Comparison of ENCODE assay signal across 8 mouse cellular contexts in genomic region chr5:125382673-125383558, GRCm38 (mm10). TPM values are rescaled to one million over a fixed set of nuclear protein-coding genes. Genes with fewer than 3 reads are reported as not detected.
A peak's percentile ranks its signal among the peaks of the same experiment; 100 is the strongest.
DNase-seq lines count a peak whose midpoint lies in the region; ATAC-seq lines count a peak whose summit lies in the region.

No protein-coding gene starts in this region.

- peak; percentile 91 for DNase-seq in midbrain, embryonic 11.5 days (ENCODE audit: low spot score, missing footprints)
- DNase-seq in adrenal gland, postnatal 14 days, result peak; percentile 77
- peak; percentile 74 for DNase-seq in heart, postnatal 4 days
- peak; percentile 52 to 55 for DNase-seq in layer of hippocampus, adult 8-10 months (ENCODE audit: low spot score in 2 of 2)
- DNase-seq in lung, postnatal 36 days, result peak; percentile 79

- H3K9me3 ChIP-seq in midbrain, embryonic 11.5 days (ENCODE audit: control insufficient read depth, low read length), result no peaks in the 10 kb centered on the region
- H3K9me3 ChIP-seq in midbrain, embryonic 15.5 days, result no peaks in the 10 kb centered on the region
- no peaks in the 10 kb centered on the region for H3K9me3 ChIP-seq in embryonic facial prominence, embryonic 12.5 days
- no peaks in the 10 kb centered on the region for H3K9me3 ChIP-seq in stomach, embryonic 15.5 days

- H3K9ac ChIP-seq in midbrain, embryonic 11.5 days (ENCODE audit: low read length), result no peak overlapping the region
- H3K9ac ChIP-seq in midbrain, embryonic 15.5 days, result no peak overlapping the region
- H3K9ac ChIP-seq in embryonic facial prominence, embryonic 12.5 days, result no peak overlapping the region
- no peak overlapping the region for H3K9ac ChIP-seq in stomach, embryonic 15.5 days

- no peaks in the 10 kb centered on the region for H3K4me1 ChIP-seq in midbrain, embryonic 11.5 days (ENCODE audit: control insufficient read depth, insufficient read depth, low read length)
- peaks cover 23% of the 10 kb centered on the region for H3K4me1 ChIP-seq in midbrain, embryonic 15.5 days
- 0 out of 2 replicates have a peak, but pooled peaks cover 7% of the 10 kb centered on the region for H3K4me1 ChIP-seq in embryonic facial prominence, embryonic 12.5 days
- 0 out of 2 replicates have a peak, but pooled peaks cover 3% of the 10 kb centered on the region for H3K4me1 ChIP-seq in stomach, embryonic 15.5 days

- H3K4me2 ChIP-seq in midbrain, embryonic 11.5 days, result no peak overlapping the region
- H3K4me2 ChIP-seq in midbrain, embryonic 15.5 days, result no peak overlapping the region
- no peak overlapping the region for H3K4me2 ChIP-seq in embryonic facial prominence, embryonic 12.5 days (replicated peaks)
- no peak overlapping the region for H3K4me2 ChIP-seq in stomach, embryonic 15.5 days

- no peak overlapping the region for H3K4me3 ChIP-seq in midbrain, embryonic 11.5 days (ENCODE audit: low read depth, low read length)
- no peak overlapping the region for H3K4me3 ChIP-seq in midbrain, embryonic 15.5 days
- no peak overlapping the region for H3K4me3 ChIP-seq in embryonic facial prominence, embryonic 12.5 days
- no peak overlapping the region for H3K4me3 ChIP-seq in stomach, embryonic 15.5 days (replicated peaks)

- no peaks in the 10 kb centered on the region for H3K27me3 ChIP-seq in midbrain, embryonic 11.5 days (ENCODE audit: control insufficient read depth, insufficient read depth, low read length)
- no peaks in the 10 kb centered on the region for H3K27me3 ChIP-seq in midbrain, embryonic 15.5 days (replicated peaks)
- no peaks in the 10 kb centered on the region for H3K27me3 ChIP-seq in embryonic facial prominence, embryonic 12.5 days
- no peaks in the 10 kb centered on the region for H3K27me3 ChIP-seq in stomach, embryonic 15.5 days (replicated peaks)

- H3K27ac ChIP-seq in midbrain, embryonic 11.5 days (ENCODE audit: low read depth, low read length), result no peak overlapping the region
- H3K27ac ChIP-seq in midbrain, embryonic 15.5 days, result no peak overlapping the region
- no peak overlapping the region for H3K27ac ChIP-seq in embryonic facial prominence, embryonic 12.5 days
- no peak overlapping the region for H3K27ac ChIP-seq in stomach, embryonic 15.5 days

- ATAC-seq in midbrain, embryonic 11.5 days (ENCODE audit: low FRiP score), result peak; percentile 68; the same call in 1 of the 2 replicates
- ATAC-seq in midbrain, embryonic 15.5 days (replicated peaks), result no peak; the same call in 1 of the 2 replicates
- ATAC-seq in embryonic facial prominence, embryonic 12.5 days (ENCODE audit: insufficient number of reproducible peaks, insufficient read depth, low FRiP score, low TSS enrichment), result 0 out of 2 replicates have a peak, but pooled peaks have one; percentile 56
- ATAC-seq in stomach, embryonic 15.5 days (ENCODE audit: insufficient read depth, low FRiP score, low read depth), result 0 out of 2 replicates have a peak, but pooled peaks have one; percentile 32

- 51% methylated on average over 6 of the region's 6 CpGs for WGBS in midbrain, embryonic 11.5 days
- WGBS in midbrain, embryonic 15.5 days, result 49% methylated on average over 6 of the region's 6 CpGs
- 55% methylated on average over 6 of the region's 6 CpGs for WGBS in embryonic facial prominence, embryonic 12.5 days
- 51% methylated on average over 6 of the region's 6 CpGs for WGBS in stomach, embryonic 15.5 days

- H3K36me3 ChIP-seq in midbrain, embryonic 11.5 days (ENCODE audit: control insufficient read depth, insufficient read depth, low read length), result peaks cover 11% of the 10 kb centered on the region
- peaks cover 17% of the 10 kb centered on the region for H3K36me3 ChIP-seq in midbrain, embryonic 15.5 days (replicated peaks)
- peaks cover 18% of the 10 kb centered on the region for H3K36me3 ChIP-seq in embryonic facial prominence, embryonic 12.5 days
- peaks cover 12% of the 10 kb centered on the region for H3K36me3 ChIP-seq in stomach, embryonic 15.5 days

RNA-seq across cellular contexts. Expression of gene Gm10382, which starts 6.2 kb away (rescaled TPM):
- 0.12 and 0.29 TPM in 2 replicates for polyA plus RNA-seq in midbrain, embryonic 11.5 days (2014; fragmentation: Nextera tagmentation; extraction: Ambion mirVana)
- 0.74 and 0.86 TPM in 2 replicates for polyA plus RNA-seq in midbrain, embryonic 15.5 days (2015; fragmentation: Nextera tagmentation; extraction: Ambion mirVana)
- 0.26 and 0.49 TPM in 2 replicates for total RNA-seq in adrenal gland, postnatal 14 days (2021)
- polyA plus RNA-seq in embryonic facial prominence, embryonic 12.5 days (2016; fragmentation: Nextera tagmentation; extraction: Ambion mirVana), result 0.31 TPM in 2 replicates
- total RNA-seq in heart, postnatal 4 days (2021), result under 1 TPM; 0.21 to 0.29 TPM
- total RNA-seq in layer of hippocampus, adult 8-10 months (2022), result under 1 TPM in 2 of 4 experiments, not detected in 2; 0.27 to 0.72 TPM
- 0.21 and 0.67 TPM in 2 replicates for polyA plus RNA-seq in stomach, embryonic 15.5 days (2015; fragmentation: Nextera tagmentation; extraction: Ambion mirVana)

RNA-seq across cellular contexts. Expression of gene Ubc, which starts 7.1 kb away (rescaled TPM):
- polyA plus RNA-seq in midbrain, embryonic 11.5 days (2014; fragmentation: Nextera tagmentation; extraction: Ambion mirVana), result 1,030 and 1,101 TPM in 2 replicates
- 1,496 and 1,513 TPM in 2 replicates for polyA plus RNA-seq in midbrain, embryonic 15.5 days (2015; fragmentation: Nextera tagmentation; extraction: Ambion mirVana)
- 1,142 and 1,189 TPM in 2 replicates for total RNA-seq in adrenal gland, postnatal 14 days (2021)
- 1,075 and 1,101 TPM in 2 replicates for polyA plus RNA-seq in embryonic facial prominence, embryonic 12.5 days (2016; fragmentation: Nextera tagmentation; extraction: Ambion mirVana)
- total RNA-seq in heart, postnatal 4 days (2021), result 100 to 1,000 TPM; 781 to 834 TPM
- 100 to 1,000 TPM; 769 to 857 (median 823) TPM for total RNA-seq in layer of hippocampus, adult 8-10 months (2022)
- polyA plus RNA-seq in stomach, embryonic 15.5 days (2015; fragmentation: Nextera tagmentation; extraction: Ambion mirVana), result 893 and 1,069 TPM in 2 replicates

RNA-seq across cellular contexts. Expression of gene Scarb1, which starts 42.0 kb away (rescaled TPM):
- polyA plus RNA-seq in midbrain, embryonic 11.5 days (2014; fragmentation: Nextera tagmentation; extraction: Ambion mirVana), result 26.0 and 26.5 TPM in 2 replicates
- polyA plus RNA-seq in midbrain, embryonic 15.5 days (2015; fragmentation: Nextera tagmentation; extraction: Ambion mirVana), result 40.3 and 45.9 TPM in 2 replicates
- total RNA-seq in adrenal gland, postnatal 14 days (2021), result 1,757 and 2,166 TPM in 2 replicates
- polyA plus RNA-seq in embryonic facial prominence, embryonic 12.5 days (2016; fragmentation: Nextera tagmentation; extraction: Ambion mirVana), result 38.8 and 40.6 TPM in 2 replicates
- total RNA-seq in heart, postnatal 4 days (2021), result 10 to 100 TPM; 65.7 to 67.0 TPM
- total RNA-seq in layer of hippocampus, adult 8-10 months (2022), result 10 to 100 TPM; 27.9 to 38.7 (median 34.3) TPM
- polyA plus RNA-seq in stomach, embryonic 15.5 days (2015; fragmentation: Nextera tagmentation; extraction: Ambion mirVana), result 61.9 and 67.9 TPM in 2 replicates

RNA-seq across cellular contexts. Expression of gene Dhx37, which starts 51.0 kb away (rescaled TPM):
- polyA plus RNA-seq in midbrain, embryonic 11.5 days (2014; fragmentation: Nextera tagmentation; extraction: Ambion mirVana), result 9.2 and 9.9 TPM in 2 replicates
- 14.2 and 14.8 TPM in 2 replicates for polyA plus RNA-seq in midbrain, embryonic 15.5 days (2015; fragmentation: Nextera tagmentation; extraction: Ambion mirVana)
- 14.6 and 15.7 TPM in 2 replicates for total RNA-seq in adrenal gland, postnatal 14 days (2021)
- 17.0 and 17.7 TPM in 2 replicates for polyA plus RNA-seq in embryonic facial prominence, embryonic 12.5 days (2016; fragmentation: Nextera tagmentation; extraction: Ambion mirVana)
- 10 to 100 TPM; 13.6 to 14.6 TPM for total RNA-seq in heart, postnatal 4 days (2021)
- 10 to 100 TPM; 13.2 to 13.5 (median 13.4) TPM for total RNA-seq in layer of hippocampus, adult 8-10 months (2022)
- 10.8 and 11.5 TPM in 2 replicates for polyA plus RNA-seq in stomach, embryonic 15.5 days (2015; fragmentation: Nextera tagmentation; extraction: Ambion mirVana)

RNA-seq across cellular contexts. Expression of gene Bri3bp, which starts 58.5 kb away (rescaled TPM):
- 28.4 and 29.4 TPM in 2 replicates for polyA plus RNA-seq in midbrain, embryonic 11.5 days (2014; fragmentation: Nextera tagmentation; extraction: Ambion mirVana)
- 36.4 and 37.9 TPM in 2 replicates for polyA plus RNA-seq in midbrain, embryonic 15.5 days (2015; fragmentation: Nextera tagmentation; extraction: Ambion mirVana)
- total RNA-seq in adrenal gland, postnatal 14 days (2021), result 24.0 and 27.9 TPM in 2 replicates
- 39.4 and 42.2 TPM in 2 replicates for polyA plus RNA-seq in embryonic facial prominence, embryonic 12.5 days (2016; fragmentation: Nextera tagmentation; extraction: Ambion mirVana)
- total RNA-seq in heart, postnatal 4 days (2021), result 10 to 100 TPM; 55.8 to 56.3 TPM
- 100 to 1,000 TPM in 2 of 4 experiments, 10 to 100 TPM in 2; 89.5 to 105 (median 95.6) TPM for total RNA-seq in layer of hippocampus, adult 8-10 months (2022)
- polyA plus RNA-seq in stomach, embryonic 15.5 days (2015; fragmentation: Nextera tagmentation; extraction: Ambion mirVana), result 45.5 and 46.6 TPM in 2 replicates
